Mouse (Mus musculus): ENCODE measurements at regions not wholly inside any gene's neighbourhood (a gene's known extent, or its start where the extent isn't known, plus 50 kb on each side); places are given as distances from the start of the nearest gene placed in this dataset.
"Not testable (repeated sequence)": the region's sequence is repeated elsewhere in the genome, so short reads cannot be mapped to it uniquely, and the experiment has no call there.

DNA sequence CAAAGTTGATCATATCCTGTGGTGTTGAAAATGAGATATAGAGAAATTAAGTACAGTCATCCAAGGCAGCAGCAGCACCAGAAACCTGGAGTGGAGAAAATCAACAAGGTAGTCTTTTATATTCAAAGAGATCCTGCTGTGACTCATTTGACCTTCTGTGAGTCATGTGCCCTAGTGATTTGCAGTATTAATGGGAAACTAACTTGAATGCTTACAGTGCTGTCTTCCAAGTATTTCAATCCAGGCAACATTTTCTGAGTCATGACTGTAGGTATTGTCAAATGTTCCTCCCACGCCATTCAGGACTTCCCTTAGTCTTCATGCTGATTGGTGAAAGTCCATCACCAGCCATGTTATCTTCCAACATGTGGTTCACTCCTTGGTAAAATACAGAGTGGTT is 169.0 kb upstream of the L3mbtl3 start:
- no peak overlapping the region for H3K27ac ChIP-seq
- H3K27me3 ChIP-seq (ENCODE audit: poor library complexity, severe bottlenecking): no peaks in the 10 kb centered on the region
- no peak for DNase-seq (ENCODE audit: extremely low spot score, low spot score)
- H3K9me3 ChIP-seq: no peaks in the 10 kb centered on the region
- no peak overlapping the region for H3K4me3 ChIP-seq
- H3K36me3 ChIP-seq (replicated peaks): no peaks in the 10 kb centered on the region
- H3K4me1 ChIP-seq: no peaks in the 10 kb centered on the region
- WGBS: 75% methylated on average over 1 of the region's 1 CpGs

DNA sequence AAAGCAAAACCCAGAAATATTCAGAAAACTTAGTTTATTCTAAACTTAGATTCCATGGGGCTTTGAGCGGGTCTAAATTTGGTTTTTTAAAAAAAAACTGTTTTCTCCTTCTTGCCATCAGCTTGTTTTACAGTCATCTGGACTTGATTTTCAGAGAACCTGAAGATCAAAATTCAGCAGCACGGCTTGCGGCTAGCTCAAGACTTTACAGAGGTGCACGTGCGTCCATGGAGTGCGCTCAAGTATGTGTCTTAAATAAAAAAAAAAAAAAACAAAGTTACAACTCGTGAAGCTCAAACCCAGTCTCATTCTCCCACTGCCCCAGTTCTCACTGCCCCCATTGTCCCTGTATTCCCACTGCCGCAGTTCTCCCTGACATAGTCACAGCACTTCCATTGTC is 180.5 kb upstream of the L3mbtl3 start:
- Histone ChIP-seq H3K9me3 (no peaks in the 10 kb centered on the region), H3K36me3 (replicated peaks) (no peaks in the 10 kb centered on the region), H3K27ac (no peak overlapping the region), H3K27me3 (ENCODE audit: poor library complexity, severe bottlenecking) (no peaks in the 10 kb centered on the region), H3K4me3 (no peak overlapping the region), H3K4me1 (no peaks in the 10 kb centered on the region)
- WGBS: 79% methylated on average over 8 of the region's 8 CpGs
- DNase-seq (ENCODE audit: extremely low spot score, low spot score): no peak

DNA sequence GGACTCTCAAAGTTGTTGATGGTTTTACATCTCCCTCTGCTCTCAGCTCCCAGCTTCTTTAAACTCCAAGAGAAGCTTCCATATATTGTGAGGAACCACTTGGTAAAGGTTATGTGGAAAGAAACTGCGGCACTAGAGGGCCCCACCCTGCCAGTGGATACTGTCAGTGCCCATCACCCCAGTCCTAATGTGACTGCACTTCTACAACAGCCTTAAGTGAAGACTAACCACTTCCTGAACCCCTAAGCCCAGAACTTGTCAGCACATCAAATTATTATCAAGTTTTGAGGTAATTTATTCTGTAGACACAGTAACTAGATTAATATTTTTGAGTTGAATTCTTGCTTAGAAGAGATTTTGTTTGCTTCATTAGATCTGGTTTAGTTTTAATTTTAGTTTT is 182.3 kb upstream of the L3mbtl3 start:
- no peaks in the 10 kb centered on the region for H3K4me1 ChIP-seq
- no peaks in the 10 kb centered on the region for H3K27me3 ChIP-seq (ENCODE audit: poor library complexity, severe bottlenecking)
- H3K4me3 ChIP-seq: no peak overlapping the region
- no peak overlapping the region for H3K27ac ChIP-seq
- no peaks in the 10 kb centered on the region for H3K36me3 ChIP-seq (replicated peaks)
- no peaks in the 10 kb centered on the region for H3K9me3 ChIP-seq
- WGBS: 78% methylated on average over 1 of the region's 1 CpGs
- no peak for DNase-seq (ENCODE audit: extremely low spot score, low spot score)

DNA sequence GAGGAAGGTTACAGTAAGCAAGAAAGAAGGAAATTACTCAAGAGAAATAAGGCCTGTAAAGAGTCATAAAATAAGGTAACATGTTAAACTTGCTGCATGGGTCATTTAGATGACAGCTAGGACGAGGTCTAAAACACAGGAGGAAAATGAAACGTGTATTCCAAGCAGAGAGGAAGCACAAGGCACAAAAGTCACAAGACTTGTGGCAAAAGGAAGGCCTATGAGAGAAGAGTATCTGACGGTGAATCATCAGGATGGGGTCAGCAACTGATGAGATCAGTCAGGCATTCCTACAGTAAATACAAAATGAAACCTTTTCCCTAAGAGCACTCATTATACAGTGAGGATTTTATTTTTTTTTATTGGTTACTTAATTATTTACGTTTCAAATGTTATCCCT is 183.6 kb upstream of the L3mbtl3 start:
- 84% methylated on average over 4 of the region's 4 CpGs for WGBS
- no peak for DNase-seq (ENCODE audit: extremely low spot score, low spot score)

DNA sequence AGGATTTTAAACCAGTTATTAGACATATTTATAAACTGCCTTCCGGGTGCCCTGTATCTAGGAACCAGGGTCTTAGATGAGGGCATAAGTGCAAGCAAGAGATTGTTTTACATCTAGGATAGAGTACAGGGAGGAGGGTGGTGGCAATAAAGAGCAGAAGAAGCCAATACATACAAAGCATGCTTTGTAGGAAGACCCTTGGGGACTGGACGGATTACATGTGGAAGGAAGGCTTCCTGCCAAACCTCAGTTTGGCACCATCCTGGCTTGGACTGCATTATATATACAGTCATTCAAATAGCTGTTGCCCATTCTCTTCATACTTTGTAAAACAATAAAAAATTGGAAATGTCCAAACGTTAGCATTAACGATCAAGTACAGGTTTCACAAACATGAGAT is 184.7 kb upstream of the L3mbtl3 start:
- Histone ChIP-seq H3K9me3 (no peaks in the 10 kb centered on the region), H3K36me3 (replicated peaks) (no peaks in the 10 kb centered on the region), H3K4me1 (no peaks in the 10 kb centered on the region), H3K27ac (no peak overlapping the region), H3K4me3 (no peak overlapping the region), H3K27me3 (ENCODE audit: poor library complexity, severe bottlenecking) (no peaks in the 10 kb centered on the region)
- 90% methylated on average over 4 of the region's 4 CpGs for WGBS
- no peak for DNase-seq (ENCODE audit: extremely low spot score, low spot score)

More for the DNA sequence above, 183.6 kb upstream of the L3mbtl3 start:
- H3K27ac ChIP-seq: no peak overlapping the region
- no peaks in the 10 kb centered on the region for H3K9me3 ChIP-seq
- no peaks in the 10 kb centered on the region for H3K4me1 ChIP-seq
- no peak overlapping the region for H3K4me3 ChIP-seq
- H3K27me3 ChIP-seq (ENCODE audit: poor library complexity, severe bottlenecking): no peaks in the 10 kb centered on the region
- no peaks in the 10 kb centered on the region for H3K36me3 ChIP-seq (replicated peaks)

DNA sequence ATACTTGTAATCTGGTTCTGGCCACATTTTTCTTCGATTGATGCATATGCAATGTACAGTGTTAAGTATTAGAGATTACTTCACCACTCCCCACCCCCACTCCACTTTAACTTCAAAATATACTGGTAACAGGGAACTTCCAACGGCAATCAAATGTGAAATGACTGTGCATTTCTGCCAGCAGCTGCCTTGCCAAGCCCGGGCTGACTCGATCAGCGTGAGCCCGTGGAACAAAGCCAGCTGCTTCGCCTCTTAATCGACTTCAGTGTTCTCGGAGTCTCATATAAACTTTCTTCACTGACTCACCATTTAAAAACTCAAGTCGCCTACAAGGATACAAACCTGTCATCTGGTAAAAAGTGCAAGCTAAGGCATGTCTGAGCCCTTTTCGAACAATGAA is 188.7 kb upstream of the L3mbtl3 start:
- no peak overlapping the region for H3K4me3 ChIP-seq
- H3K27ac ChIP-seq: no peak overlapping the region
- no peaks in the 10 kb centered on the region for H3K9me3 ChIP-seq
- no peaks in the 10 kb centered on the region for H3K36me3 ChIP-seq (replicated peaks)
- no peaks in the 10 kb centered on the region for H3K4me1 ChIP-seq
- 80% methylated on average over 11 of the region's 11 CpGs for WGBS
- H3K27me3 ChIP-seq (ENCODE audit: poor library complexity, severe bottlenecking): no peaks in the 10 kb centered on the region
- DNase-seq (ENCODE audit: extremely low spot score, low spot score): no peak

DNA sequence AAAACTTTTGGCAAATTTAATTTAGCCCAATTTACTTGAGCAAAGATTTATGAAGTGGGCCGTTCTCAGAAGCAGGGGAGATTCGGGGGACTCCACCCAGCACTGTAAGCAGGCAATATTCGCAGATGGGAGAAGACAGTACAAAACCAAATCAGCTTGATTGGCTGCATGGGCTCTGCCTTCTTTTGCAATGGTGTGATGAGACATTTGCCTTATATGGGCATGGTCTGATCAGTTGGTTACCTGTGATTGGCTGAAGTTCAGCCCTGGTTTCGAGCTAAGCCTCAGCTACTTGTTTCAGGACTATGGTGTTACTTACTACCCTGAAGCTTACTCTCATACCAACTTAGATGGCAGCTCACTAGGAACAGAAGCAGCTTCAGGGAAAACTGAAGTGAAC is 185.6 kb upstream of the Arhgap18 start:
- Histone ChIP-seq H3K27ac (no peak overlapping the region), H3K36me3 (replicated peaks) (no peaks in the 10 kb centered on the region), H3K4me1 (no peaks in the 10 kb centered on the region), H3K4me3 (no peak overlapping the region), H3K27me3 (ENCODE audit: poor library complexity, severe bottlenecking) (no peaks in the 10 kb centered on the region), H3K9me3 (no peaks in the 10 kb centered on the region)
- WGBS: 88% methylated on average over 4 of the region's 4 CpGs
- no peak for DNase-seq (ENCODE audit: extremely low spot score, low spot score)

DNA sequence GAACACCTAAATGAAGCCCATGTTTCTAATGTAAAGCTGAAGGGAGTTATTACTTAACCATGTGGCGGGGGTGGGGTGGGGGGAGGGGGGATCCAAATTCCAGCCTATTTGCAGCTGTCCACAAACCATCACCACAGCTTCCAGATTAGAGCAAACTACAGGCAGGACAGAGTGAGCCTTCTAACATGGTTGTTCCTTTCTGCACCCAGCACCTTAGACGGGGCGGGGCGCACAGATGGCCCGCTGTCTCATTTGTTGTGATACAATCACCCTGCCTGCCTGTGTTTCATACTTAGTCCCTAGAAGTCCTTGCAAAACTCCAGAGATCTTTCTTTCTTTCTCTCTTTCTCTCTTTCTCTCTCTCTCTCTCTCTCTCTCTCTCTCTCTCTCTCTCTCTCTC is 182.8 kb upstream of the Arhgap18 start:
- H3K27me3 ChIP-seq (ENCODE audit: poor library complexity, severe bottlenecking): no peaks in the 10 kb centered on the region
- no peaks in the 10 kb centered on the region for H3K9me3 ChIP-seq
- H3K36me3 ChIP-seq (replicated peaks): no peaks in the 10 kb centered on the region
- 92% methylated on average over 5 of the region's 5 CpGs for WGBS
- H3K4me1 ChIP-seq: no peaks in the 10 kb centered on the region
- H3K27ac ChIP-seq: no peak overlapping the region
- no peak overlapping the region for H3K4me3 ChIP-seq
- no peak for DNase-seq (ENCODE audit: extremely low spot score, low spot score)

DNA sequence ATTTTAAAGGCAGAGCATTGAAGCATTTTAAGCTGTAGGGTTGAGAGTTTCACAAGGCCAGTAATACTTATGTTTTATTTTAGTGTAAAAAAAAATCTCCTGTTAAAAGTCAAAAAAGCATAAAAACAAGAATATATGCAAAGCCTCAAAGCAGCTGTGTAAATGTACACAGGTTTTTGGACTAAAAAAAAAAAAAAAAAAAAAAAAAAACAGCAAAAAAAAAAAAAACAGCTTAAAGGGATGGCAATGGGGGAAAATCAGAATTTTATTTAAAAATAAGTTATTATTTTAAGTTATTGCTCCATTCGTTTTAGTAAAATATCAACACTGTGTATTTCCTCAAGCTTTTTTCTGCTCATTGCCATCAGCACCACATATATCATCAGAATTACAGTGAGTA is 181.8 kb upstream of the Arhgap18 start:
- no peaks in the 10 kb centered on the region for H3K36me3 ChIP-seq (replicated peaks)
- H3K27me3 ChIP-seq (ENCODE audit: poor library complexity, severe bottlenecking): no peaks in the 10 kb centered on the region
- no peak overlapping the region for H3K4me3 ChIP-seq
- H3K9me3 ChIP-seq: no peaks in the 10 kb centered on the region
- no peak overlapping the region for H3K27ac ChIP-seq
- H3K4me1 ChIP-seq: no peaks in the 10 kb centered on the region
- WGBS: 82% methylated on average over 1 of the region's 1 CpGs
- no peak for DNase-seq (ENCODE audit: extremely low spot score, low spot score)

DNA sequence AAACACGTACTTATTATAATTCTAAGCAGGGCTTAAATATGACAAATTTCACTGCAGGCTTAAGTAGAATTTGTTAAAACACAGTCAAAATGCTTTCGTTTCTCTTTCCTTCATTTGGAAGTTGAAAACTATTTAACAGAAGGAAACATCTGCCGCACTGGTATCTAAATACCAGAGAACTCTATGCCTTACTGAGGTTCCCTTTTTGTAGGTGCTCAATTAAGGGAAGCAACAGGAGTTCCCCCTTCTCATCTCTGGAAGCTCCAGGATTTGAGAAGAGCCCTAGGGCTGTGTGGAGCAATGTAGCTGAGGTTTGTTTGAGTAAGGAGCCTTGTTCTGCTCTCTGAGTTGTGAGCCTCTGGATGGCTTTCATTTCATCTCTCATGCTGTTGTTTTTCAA is 177.1 kb upstream of the Arhgap18 start:
- Histone ChIP-seq H3K4me1 (no peaks in the 10 kb centered on the region), H3K9me3 (no peaks in the 10 kb centered on the region)

DNA sequence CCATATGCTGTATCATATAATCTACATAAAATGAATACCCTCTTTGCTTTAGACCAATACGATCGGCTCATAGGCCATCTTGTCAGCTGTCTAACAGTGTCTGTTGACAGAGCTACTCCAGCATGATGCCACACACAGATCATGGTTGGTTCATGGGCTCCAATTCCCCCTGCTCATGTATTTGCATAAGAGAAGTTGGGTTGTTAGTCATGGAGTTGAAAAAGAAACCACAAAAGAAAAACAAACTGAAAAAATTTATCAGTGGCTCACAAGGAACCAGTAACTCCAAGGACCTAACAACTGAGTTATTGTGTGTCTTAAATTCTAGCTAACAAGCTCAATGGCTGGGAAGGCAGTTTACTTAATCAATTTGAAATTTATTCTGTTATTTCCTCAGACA is 176.1 kb upstream of the Arhgap18 start:
- no peaks in the 10 kb centered on the region for H3K36me3 ChIP-seq (replicated peaks)
- no peak overlapping the region for H3K4me3 ChIP-seq
- no peaks in the 10 kb centered on the region for H3K4me1 ChIP-seq
- no peaks in the 10 kb centered on the region for H3K9me3 ChIP-seq
- DNase-seq (ENCODE audit: extremely low spot score, low spot score): no peak
- H3K27ac ChIP-seq: no peak overlapping the region
- no peaks in the 10 kb centered on the region for H3K27me3 ChIP-seq (ENCODE audit: poor library complexity, severe bottlenecking)
- 95% methylated on average over 2 of the region's 2 CpGs for WGBS

More for the DNA sequence above, 177.1 kb upstream of the Arhgap18 start:
- H3K27ac ChIP-seq: no peak overlapping the region
- DNase-seq (ENCODE audit: extremely low spot score, low spot score): no peak
- no peaks in the 10 kb centered on the region for H3K27me3 ChIP-seq (ENCODE audit: poor library complexity, severe bottlenecking)
- no peak overlapping the region for H3K4me3 ChIP-seq
- no peaks in the 10 kb centered on the region for H3K36me3 ChIP-seq (replicated peaks)
- 91% methylated on average over 3 of the region's 3 CpGs for WGBS

DNA sequence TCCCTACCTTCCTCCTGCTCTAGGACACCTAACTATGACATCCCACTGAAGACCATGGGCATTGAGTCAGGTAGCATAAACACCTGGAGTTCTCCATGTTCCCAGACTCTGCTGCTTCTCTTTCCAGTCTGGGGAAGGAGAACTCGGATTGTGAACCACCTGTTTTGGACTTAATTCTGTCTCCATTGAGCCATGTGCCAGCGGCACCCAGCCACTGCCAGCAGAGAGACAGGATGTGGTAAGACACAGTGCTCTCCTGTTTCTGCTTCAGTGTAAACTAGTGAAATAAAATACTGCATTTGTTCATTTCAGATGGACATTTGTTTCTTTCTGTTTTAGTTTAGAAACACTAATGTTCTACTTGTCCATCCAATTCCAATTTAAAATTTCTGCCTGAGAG is 168.1 kb upstream of the Arhgap18 start:
- no peak for DNase-seq (ENCODE audit: extremely low spot score, low spot score)
- no peak overlapping the region for H3K4me3 ChIP-seq
- H3K36me3 ChIP-seq (replicated peaks): no peaks in the 10 kb centered on the region
- H3K4me1 ChIP-seq: no peaks in the 10 kb centered on the region
- H3K27me3 ChIP-seq (ENCODE audit: poor library complexity, severe bottlenecking): no peaks in the 10 kb centered on the region
- peaks cover 11% of the 10 kb centered on the region; the same call in 1 of the 2 replicates for H3K9me3 ChIP-seq
- no peak overlapping the region for H3K27ac ChIP-seq
- 82% methylated on average over 2 of the region's 2 CpGs for WGBS

DNA sequence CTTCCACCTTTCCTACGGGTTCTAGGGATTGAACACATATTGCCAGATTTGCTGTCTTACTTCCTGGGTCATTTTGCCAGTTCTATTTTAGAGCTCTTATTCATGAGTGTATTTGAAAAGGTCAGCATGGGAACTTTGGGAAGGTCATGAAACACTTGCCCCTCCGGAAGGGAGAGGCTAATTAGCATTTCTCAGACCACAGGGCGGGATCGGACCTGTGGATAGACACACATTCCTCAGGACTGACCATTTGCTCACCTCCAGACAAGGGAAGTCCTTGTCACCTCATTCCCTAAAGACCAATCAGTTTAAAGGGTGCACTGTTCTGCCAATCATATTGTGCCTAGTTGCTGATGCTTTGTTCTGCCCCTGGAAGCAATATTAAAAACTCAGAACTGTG is 146.1 kb upstream of the Arhgap18 start:
- H3K9me3 ChIP-seq; H3K4me1 ChIP-seq; H3K36me3 ChIP-seq (replicated peaks); H3K27ac ChIP-seq; DNase-seq (ENCODE audit: extremely low spot score, low spot score); H3K4me3 ChIP-seq; H3K27me3 ChIP-seq (ENCODE audit: poor library complexity, severe bottlenecking): not testable (repeated sequence)
- WGBS: 83% methylated on average over 4 of the region's 4 CpGs

DNA sequence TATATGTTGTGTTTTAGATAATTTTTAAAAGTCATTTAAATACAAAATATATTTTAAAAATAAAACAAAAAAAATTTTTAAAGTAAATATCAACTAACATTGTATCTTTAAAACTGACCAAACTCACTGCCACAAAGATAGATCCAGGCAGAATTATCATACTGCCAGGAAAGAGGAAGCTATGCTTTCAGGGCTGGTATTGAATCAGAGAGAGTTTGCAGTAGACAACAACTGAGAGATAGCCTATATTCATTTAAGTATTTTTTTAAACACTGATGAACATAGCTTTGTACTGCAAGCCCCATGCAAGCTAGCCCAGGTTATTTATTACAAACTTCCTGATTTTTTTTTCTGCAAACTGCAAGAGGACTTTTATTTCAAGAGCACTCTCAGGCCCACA is 142.0 kb upstream of the Arhgap18 start:
- H3K27me3 ChIP-seq (ENCODE audit: poor library complexity, severe bottlenecking): no peaks in the 10 kb centered on the region
- H3K4me1 ChIP-seq: no peaks in the 10 kb centered on the region
- no peak for DNase-seq (ENCODE audit: extremely low spot score, low spot score)
- H3K36me3 ChIP-seq (replicated peaks): no peaks in the 10 kb centered on the region
- H3K27ac ChIP-seq: no peak overlapping the region
- H3K9me3 ChIP-seq: no peaks in the 10 kb centered on the region
- H3K4me3 ChIP-seq: no peak overlapping the region
